Mouse (Mus musculus): ENCODE results near the gene Ano1. TPM values are rescaled to one million over a fixed set of nuclear protein-coding genes. Genes with fewer than 3 reads are reported as not detected.
A peak's percentile ranks its signal among the peaks of the same experiment; 100 is the strongest.

The Ano1 gene
- total and polyA plus RNA-seq, 2 experiments from 2014 or later: 4.6 to 8.2 TPM

DNA sequence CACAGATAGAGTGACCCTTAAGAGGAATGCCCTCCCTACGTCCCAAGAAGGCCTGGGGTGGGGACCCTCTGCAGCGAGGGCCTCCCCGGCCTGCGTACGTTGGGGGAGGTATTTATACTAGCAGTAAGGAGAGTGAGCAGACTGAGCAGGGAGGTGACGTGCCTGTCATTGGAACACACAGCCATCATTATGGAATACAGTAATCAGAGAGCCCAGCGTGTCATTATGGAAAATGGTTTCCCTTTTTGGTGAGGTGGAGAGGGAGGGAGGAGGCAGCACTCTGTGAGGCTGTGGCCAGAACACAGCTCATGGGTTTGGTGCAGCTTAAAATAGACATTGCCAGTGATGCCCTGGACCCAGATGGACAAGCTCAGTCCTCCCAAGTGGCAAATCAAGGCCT is 11.1 kb downstream of the Ano1 start:
- no peak for TF ChIP-seq CTCF (IDR thresholded peaks at IDR 0.05; ENCODE audit: low read depth)
- H3K4me1 ChIP-seq (ENCODE audit: insufficient read depth): 0 out of 2 replicates have a peak, but pooled peaks cover 3% of the 10 kb centered on the region
- H3K9me3 ChIP-seq (ENCODE audit: low read length): no peaks in the 10 kb centered on the region
- DNase-seq (no peak), ATAC-seq (peak; percentile 45; the same call in 1 of the 2 replicates)
- no peak overlapping the region for H3K9ac ChIP-seq
- H3K36me3 ChIP-seq (ENCODE audit: insufficient read depth): no peaks in the 10 kb centered on the region
- no peak overlapping the region for H3K4me3 ChIP-seq (ENCODE audit: low read depth, low read length)
- H3K4me2 ChIP-seq (ENCODE audit: low read depth): no peak overlapping the region
- WGBS: 53% methylated on average over 7 of the region's 7 CpGs
- no peak overlapping the region for H3K27ac ChIP-seq (ENCODE audit: low read depth, low read length)
- H3K27me3 ChIP-seq (ENCODE audit: insufficient read depth, low read length): peaks cover 3% of the 10 kb centered on the region; the same call in 1 of the 2 replicates

DNA sequence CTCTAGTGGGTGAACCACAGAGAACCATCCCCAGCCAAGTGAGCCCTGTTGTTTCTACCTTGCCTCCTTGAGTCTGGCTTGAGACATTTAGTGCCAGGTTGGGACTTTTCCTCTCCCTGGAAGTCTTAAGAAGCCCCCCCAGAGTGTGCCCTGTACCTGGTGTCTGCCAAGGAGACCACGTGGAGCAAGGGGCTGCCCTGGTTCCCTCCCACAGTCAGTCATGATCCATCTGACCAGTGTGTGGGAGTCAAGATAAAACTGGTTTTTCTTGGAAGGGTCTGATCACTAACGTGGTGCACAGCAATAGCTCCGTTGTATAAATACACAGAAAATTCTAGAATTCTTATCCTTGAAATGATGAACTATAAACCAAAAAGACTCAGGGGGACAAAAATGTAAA is 12.0 kb downstream of the Ano1 start:
- 62% methylated on average over 3 of the region's 3 CpGs for WGBS
- Histone ChIP-seq H3K36me3 (ENCODE audit: insufficient read depth) (no peaks in the 10 kb centered on the region), H3K9ac (no peak overlapping the region), H3K4me3 (ENCODE audit: low read depth, low read length) (no peak overlapping the region), H3K27ac (ENCODE audit: low read depth, low read length) (no peak overlapping the region), H3K27me3 (ENCODE audit: insufficient read depth, low read length) (peaks cover 3% of the 10 kb centered on the region; the same call in 1 of the 2 replicates), H3K4me1 (ENCODE audit: insufficient read depth) (0 out of 2 replicates have a peak, but pooled peaks cover 3% of the 10 kb centered on the region), H3K9me3 (ENCODE audit: low read length) (no peaks in the 10 kb centered on the region), H3K4me2 (ENCODE audit: low read depth) (no peak overlapping the region)
- ATAC-seq (no peak), DNase-seq (no peak)
- no peak for TF ChIP-seq CTCF (IDR thresholded peaks at IDR 0.05; ENCODE audit: low read depth)

DNA sequence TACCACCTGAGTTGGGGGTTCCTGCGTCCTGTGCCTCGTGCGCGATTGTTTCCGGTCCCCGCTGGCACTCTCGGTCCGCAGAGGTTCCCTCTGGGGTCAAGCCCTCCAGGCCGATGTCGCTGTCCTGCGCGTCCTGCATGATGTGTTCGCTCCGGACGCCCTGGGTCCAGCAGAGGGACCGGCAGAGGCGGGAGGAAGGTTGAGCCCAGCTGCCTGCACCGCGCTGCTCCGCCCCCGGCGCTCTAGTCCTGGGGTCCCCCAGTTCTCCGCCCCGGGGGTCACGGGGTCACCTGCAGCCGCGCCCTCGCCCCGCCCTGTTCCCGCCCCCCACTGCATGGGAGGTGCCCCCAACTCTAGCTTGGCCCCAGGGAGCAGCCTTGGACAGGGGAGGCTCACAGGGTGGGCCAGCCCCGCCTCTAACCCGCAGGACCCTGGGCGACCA is 13.4 kb downstream of the Ano1 start:
- Histone ChIP-seq H3K9ac (peak overlapping the region; percentile 39), H3K4me3 (ENCODE audit: low read depth, low read length) (peak overlapping the region; percentile 34), H3K27me3 (ENCODE audit: insufficient read depth, low read length) (peaks cover 3% of the 10 kb centered on the region; the same call in 1 of the 2 replicates), H3K4me1 (ENCODE audit: insufficient read depth) (0 out of 2 replicates have a peak, but pooled peaks cover 3% of the 10 kb centered on the region), H3K27ac (ENCODE audit: low read depth, low read length) (no peak overlapping the region), H3K9me3 (ENCODE audit: low read length) (no peaks in the 10 kb centered on the region), H3K4me2 (ENCODE audit: low read depth) (peak overlapping the region; percentile 74), H3K36me3 (ENCODE audit: insufficient read depth) (no peaks in the 10 kb centered on the region)
- ATAC-seq (peak; percentile 23; the same call in 1 of the 2 replicates), DNase-seq (no peak)
- 2% methylated on average over 29 of the region's 33 CpGs for WGBS
- TF ChIP-seq CTCF (IDR thresholded peaks at IDR 0.05; ENCODE audit: low read depth): no peak

DNA sequence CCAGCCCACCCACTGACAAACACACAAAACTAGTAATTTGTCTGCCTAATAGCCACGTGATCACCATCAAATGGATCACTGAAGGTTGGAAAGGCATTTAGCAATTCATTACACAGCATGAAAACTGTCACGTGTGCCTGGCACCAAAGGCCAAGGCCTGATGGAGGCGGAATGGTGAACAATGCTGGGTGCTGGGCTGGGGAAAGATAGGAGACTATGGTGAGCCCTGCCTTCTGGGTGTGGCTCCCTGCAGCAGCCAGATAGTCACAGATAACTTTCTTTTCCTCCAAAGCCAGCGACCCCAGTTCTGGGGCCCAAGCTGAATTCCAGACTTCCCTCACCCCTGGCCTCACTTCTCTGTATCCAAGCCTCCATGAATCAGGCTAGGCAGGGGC is 19.9 kb downstream of the Ano1 start:
- DNase-seq: peak; percentile 9
- Histone ChIP-seq H3K4me2 (ENCODE audit: low read depth) (no peak overlapping the region), H3K4me3 (ENCODE audit: low read depth, low read length) (no peak overlapping the region), H3K9ac (no peak overlapping the region), H3K27me3 (ENCODE audit: insufficient read depth, low read length) (no peaks in the 10 kb centered on the region), H3K27ac (ENCODE audit: low read depth, low read length) (no peak overlapping the region), H3K9me3 (ENCODE audit: low read length) (no peaks in the 10 kb centered on the region), H3K4me1 (ENCODE audit: insufficient read depth) (no peaks in the 10 kb centered on the region), H3K36me3 (ENCODE audit: insufficient read depth) (no peaks in the 10 kb centered on the region)
- 43% methylated on average over 4 of the region's 4 CpGs for WGBS
- no peak for TF ChIP-seq CTCF (IDR thresholded peaks at IDR 0.05; ENCODE audit: low read depth)
- peak; percentile 67; the same call in 1 of the 2 replicates for ATAC-seq

DNA sequence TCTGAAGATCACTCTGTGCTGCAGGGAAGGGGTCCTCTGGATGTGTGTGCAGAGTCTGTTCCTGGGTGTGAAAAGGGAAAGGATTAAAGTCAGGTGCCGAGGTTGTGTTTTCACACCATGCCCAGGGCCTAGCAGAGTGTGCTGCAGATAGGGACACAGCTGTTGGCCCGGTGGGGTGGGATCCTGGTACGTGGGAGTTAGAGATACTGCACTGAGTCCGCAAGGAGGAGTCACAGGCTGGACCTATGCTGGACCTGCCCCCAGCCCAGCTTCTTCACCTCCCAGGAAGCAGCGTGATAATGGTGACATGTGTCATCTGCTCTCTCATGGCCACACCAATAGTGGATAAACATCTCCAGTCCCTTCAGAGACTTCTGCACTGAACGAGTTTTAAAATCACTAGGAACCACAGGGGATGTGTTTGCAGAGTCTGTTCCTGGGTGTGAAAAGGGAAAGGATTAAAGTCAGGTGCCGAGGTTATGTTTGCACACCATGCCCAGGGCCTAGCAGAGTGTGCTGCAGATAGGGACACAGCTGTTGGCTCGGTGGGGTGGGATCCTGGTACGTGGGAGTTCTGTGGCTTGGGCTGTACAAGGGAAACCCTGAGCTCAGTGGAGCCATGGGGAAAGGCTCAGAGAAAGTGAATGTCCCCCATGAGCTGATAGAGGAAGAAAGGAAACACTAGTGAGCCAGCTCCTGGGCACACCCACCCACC is 20.4 kb downstream of the Ano1 start:
- 0 out of 2 replicates have a peak overlapping the region, but pooled peaks have one; percentile 1 for H3K27ac ChIP-seq (ENCODE audit: low read depth, low read length)
- no peak overlapping the region for H3K9ac ChIP-seq
- H3K27me3 ChIP-seq (ENCODE audit: insufficient read depth, low read length): no peaks in the 10 kb centered on the region
- no peak overlapping the region for H3K4me3 ChIP-seq (ENCODE audit: low read depth, low read length)
- H3K4me2 ChIP-seq (ENCODE audit: low read depth): no peak overlapping the region
- no peaks in the 10 kb centered on the region for H3K4me1 ChIP-seq (ENCODE audit: insufficient read depth)
- no peaks in the 10 kb centered on the region for H3K9me3 ChIP-seq (ENCODE audit: low read length)
- ATAC-seq (no peak), DNase-seq (no peak)
- H3K36me3 ChIP-seq (ENCODE audit: insufficient read depth): no peaks in the 10 kb centered on the region
- TF ChIP-seq CTCF (IDR thresholded peaks at IDR 0.05; ENCODE audit: low read depth): no peak
- WGBS: 67% methylated on average over 9 of the region's 9 CpGs

DNA sequence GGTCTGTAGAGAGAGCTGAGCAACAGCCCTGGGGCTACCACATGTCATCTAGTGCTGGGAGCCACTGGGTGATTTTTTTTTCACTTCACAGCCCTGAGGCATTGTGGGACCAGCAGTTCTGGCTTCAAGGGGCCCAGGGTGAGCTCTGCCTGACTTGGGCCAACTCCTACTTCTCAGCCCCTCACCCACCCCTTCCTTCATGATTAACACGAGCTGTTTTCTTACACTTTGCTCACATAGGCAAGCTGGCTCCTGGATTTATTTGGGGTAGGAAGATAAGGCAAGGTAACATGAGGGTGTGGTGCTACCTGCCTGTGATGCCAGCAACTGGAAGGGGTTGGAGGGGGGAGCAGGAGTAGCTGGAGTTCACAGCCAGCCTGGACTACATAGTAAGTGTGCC is 27.5 kb downstream of the Ano1 start:
- WGBS: 52% methylated on average over 1 of the region's 1 CpGs
- DNase-seq (no peak), ATAC-seq (no peak)
- no peaks in the 10 kb centered on the region for H3K36me3 ChIP-seq (ENCODE audit: insufficient read depth)
- H3K4me2 ChIP-seq (ENCODE audit: low read depth): no peak overlapping the region
- H3K4me3 ChIP-seq (ENCODE audit: low read depth, low read length): no peak overlapping the region
- H3K27ac ChIP-seq (ENCODE audit: low read depth, low read length): no peak overlapping the region
- TF ChIP-seq CTCF (IDR thresholded peaks at IDR 0.05; ENCODE audit: low read depth): no peak
- H3K9me3 ChIP-seq (ENCODE audit: low read length): no peaks in the 10 kb centered on the region
- no peaks in the 10 kb centered on the region for H3K4me1 ChIP-seq (ENCODE audit: insufficient read depth)
- H3K9ac ChIP-seq: no peak overlapping the region
- H3K27me3 ChIP-seq (ENCODE audit: insufficient read depth, low read length): no peaks in the 10 kb centered on the region

DNA sequence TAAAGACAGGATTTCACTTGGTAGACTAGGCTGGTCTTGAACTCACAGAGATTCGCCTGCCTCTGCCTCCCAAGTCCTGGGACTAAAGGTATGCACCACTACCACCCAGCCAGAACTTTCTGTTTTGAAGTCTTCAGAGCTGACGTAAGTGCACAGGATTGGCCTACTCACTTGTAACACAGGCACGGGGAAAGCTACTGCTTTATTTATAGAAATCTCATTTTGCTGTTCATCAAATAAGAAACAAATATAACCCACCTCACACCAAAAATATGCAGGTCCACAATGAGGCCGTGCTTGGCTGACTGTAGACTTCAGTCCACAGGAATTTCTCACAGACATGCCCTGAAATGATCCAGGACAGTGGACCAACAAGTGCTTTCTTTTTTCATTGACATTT is 31.8 kb downstream of the Ano1 start:
- 80% methylated on average over 4 of the region's 4 CpGs for WGBS
- no peak overlapping the region for H3K4me2 ChIP-seq (ENCODE audit: low read depth)
- no peaks in the 10 kb centered on the region for H3K27me3 ChIP-seq (ENCODE audit: insufficient read depth, low read length)
- H3K36me3 ChIP-seq (ENCODE audit: insufficient read depth): no peaks in the 10 kb centered on the region
- no peak overlapping the region for H3K9ac ChIP-seq
- H3K4me1 ChIP-seq (ENCODE audit: insufficient read depth): no peaks in the 10 kb centered on the region
- H3K9me3 ChIP-seq (ENCODE audit: low read length): no peaks in the 10 kb centered on the region
- H3K27ac ChIP-seq (ENCODE audit: low read depth, low read length): no peak overlapping the region
- ATAC-seq (no peak), DNase-seq (no peak)
- no peak for TF ChIP-seq CTCF (IDR thresholded peaks at IDR 0.05; ENCODE audit: low read depth)
- H3K4me3 ChIP-seq (ENCODE audit: low read depth, low read length): no peak overlapping the region

All from forebrain, postnatal 0 days (tissue).